Mouse (Mus musculus) limb, embryonic 13.5 days (tissue): ENCODE measurements around the gene Mmp15. TPM values are rescaled to one million over a fixed set of nuclear protein-coding genes. Genes with fewer than 3 reads are reported as not detected.

Experiments
- ATAC-seq: fragments of 200-750 bp; cut with Nextera tagmentation; 2 replicates; pipeline ENCODE4 v1.8.0; 2017; ENCODE audit warnings: low read depth, moderate number of reproducible peaks, moderate TSS enrichment; ENCODE audit not compliant: low FRiP score
- H3K27ac ChIP-seq: fragments of 300-500 bp; sonication (generic); 2 replicates; pipeline ENCODE4 v1.5.1; 2015; ENCODE audit warnings: inconsistent platforms, mild to moderate bottlenecking, moderate library complexity
- H3K27me3 ChIP-seq: fragments of 300-500 bp; sonication (generic); 2 replicates; pipeline ENCODE4 v1.6.1; 2015; ENCODE audit warnings: mild to moderate bottlenecking, inconsistent platforms
- H3K36me3 ChIP-seq: fragments of 300-500 bp; sonication (generic); 2 replicates; pipeline ENCODE4 v1.6.1; 2015; ENCODE audit warnings: inconsistent platforms, mild to moderate bottlenecking, moderate library complexity
- H3K4me1 ChIP-seq: fragments of 300-500 bp; sonication (generic); 2 replicates; pipeline ENCODE4 v1.6.1; 2015; ENCODE audit warnings: inconsistent platforms
- H3K4me2 ChIP-seq: fragments of 300-500 bp; sonication (generic); replicated peaks from 2 replicates; pipeline ENCODE4 v1.6.1; 2015; ENCODE audit warnings: inconsistent platforms, mild to moderate bottlenecking, moderate library complexity
- H3K4me3 ChIP-seq: fragments of 300-500 bp; sonication (generic); 2 replicates; pipeline ENCODE4 v1.5.1; 2015; ENCODE audit warnings: moderate library complexity, mild to moderate bottlenecking, inconsistent platforms
- H3K9ac ChIP-seq: fragments of 300-500 bp; sonication (generic); 2 replicates; pipeline ENCODE4 v1.6.1; 2015; ENCODE audit warnings: mild to moderate bottlenecking, inconsistent platforms
- H3K9me3 ChIP-seq: fragments of 300-500 bp; sonication (generic); 2 replicates; pipeline ENCODE4 v1.6.1; 2016; ENCODE audit warnings: inconsistent platforms
- WGBS: fragments of 180-500 bp; shearing (Covaris S2); methylation state at CpG from one replicate; pipeline ENCODE4 v1.1.7; 2015; 5-methylcytosine and 5-hydroxymethylcytosine counted together
- polyA plus RNA-seq: library from polyadenylated mRNA; unstranded; fragments of >200 nt; fragmentation: Nextera tagmentation; extraction: Ambion mirVana; gene quantifications from 2 replicates; pipeline ENCODE4 v1.2.1, GENCODE M21; 2015

The Mmp15 gene
- 7.7 and 9.2 TPM in 2 replicates for polyA plus RNA-seq

DNA sequence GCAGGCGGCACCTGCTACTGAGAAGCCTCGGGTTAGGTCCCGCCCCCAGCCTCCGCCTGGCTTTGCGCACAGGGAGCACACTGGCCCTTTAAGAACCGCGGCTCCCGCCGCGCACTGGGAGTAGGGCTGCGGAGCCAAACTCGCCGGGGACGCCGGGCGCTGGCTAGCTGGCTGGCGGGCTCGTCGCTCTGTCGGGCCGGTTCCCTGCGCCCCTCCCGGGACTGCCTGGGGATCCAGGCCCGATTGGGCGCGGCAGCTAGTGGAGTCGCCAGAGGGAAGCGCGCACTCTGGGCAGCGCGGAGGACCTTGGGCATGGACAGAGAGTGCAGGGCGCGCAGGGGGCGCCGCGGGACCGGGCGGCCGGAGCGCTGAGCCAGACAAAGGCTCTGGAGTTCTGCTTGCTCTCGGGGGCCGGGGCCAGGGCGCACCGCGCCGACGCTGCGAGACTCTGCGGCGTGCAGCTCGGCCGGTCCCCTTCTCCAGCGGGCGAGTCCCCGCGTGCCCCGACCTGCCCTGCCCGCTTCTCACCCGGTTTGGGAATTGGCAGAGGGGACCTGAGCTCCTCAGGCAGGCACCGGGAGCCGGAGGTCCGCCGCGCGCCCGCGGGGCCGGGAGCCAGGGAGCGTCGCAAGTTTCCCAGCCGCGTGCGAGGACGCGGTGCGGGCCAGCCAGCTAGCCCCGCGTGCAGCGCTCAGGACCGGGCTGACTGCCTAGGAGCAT is at the start of gene Mmp15:
TSS of gene Mmp15 (plus strand) at position 118 of the 720 bp plus-strand sequence.
- Histone ChIP-seq H3K4me3 (peak within 1 kb of the TSS; percentile 74), H3K27ac (peak within 1 kb of the TSS; percentile 52; the same call in 1 of the 2 replicates), H3K9ac (peak within 1 kb of the TSS; percentile 80), H3K9me3 (no peaks in the 10 kb centered on the region), H3K27me3 (peaks cover 35% of the 10 kb centered on the region), H3K36me3 (no peaks in the 10 kb centered on the region), H3K4me2 (peak within 1 kb of the TSS; percentile 99), H3K4me1 (peaks cover 42% of the 10 kb centered on the region)
- peak; percentile 55 for ATAC-seq
- under 1% methylated on average over 77 of the region's 80 CpGs for WGBS

DNA sequence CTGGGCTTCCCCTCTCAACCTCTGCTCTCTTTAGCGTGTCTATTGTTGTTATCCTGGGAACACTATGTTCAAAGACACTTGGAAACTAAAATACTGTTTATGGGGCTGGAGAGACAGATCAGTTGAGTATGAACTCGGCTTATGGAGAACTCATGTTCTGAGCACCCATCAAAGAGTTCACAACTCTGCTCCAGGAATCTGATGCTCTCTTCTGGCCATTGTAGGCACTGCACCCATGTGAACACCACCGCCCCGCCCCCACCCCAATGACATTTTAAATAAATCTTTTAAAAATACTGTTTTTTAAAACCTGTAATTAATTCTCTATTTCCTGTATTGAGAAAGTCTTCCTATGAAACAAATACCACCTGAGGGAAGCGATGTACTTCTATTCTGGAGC is 49.7 kb upstream of the Mmp15 start:
- Histone ChIP-seq H3K27me3 (no peaks in the 10 kb centered on the region), H3K4me1 (no peaks in the 10 kb centered on the region), H3K36me3 (no peaks in the 10 kb centered on the region), H3K4me3 (no peak overlapping the region), H3K9me3 (no peaks in the 10 kb centered on the region), H3K9ac (no peak overlapping the region), H3K4me2 (no peak overlapping the region), H3K27ac (no peak overlapping the region)
- ATAC-seq = no peak
- 16% methylated on average over 5 of the region's 5 CpGs for WGBS

DNA sequence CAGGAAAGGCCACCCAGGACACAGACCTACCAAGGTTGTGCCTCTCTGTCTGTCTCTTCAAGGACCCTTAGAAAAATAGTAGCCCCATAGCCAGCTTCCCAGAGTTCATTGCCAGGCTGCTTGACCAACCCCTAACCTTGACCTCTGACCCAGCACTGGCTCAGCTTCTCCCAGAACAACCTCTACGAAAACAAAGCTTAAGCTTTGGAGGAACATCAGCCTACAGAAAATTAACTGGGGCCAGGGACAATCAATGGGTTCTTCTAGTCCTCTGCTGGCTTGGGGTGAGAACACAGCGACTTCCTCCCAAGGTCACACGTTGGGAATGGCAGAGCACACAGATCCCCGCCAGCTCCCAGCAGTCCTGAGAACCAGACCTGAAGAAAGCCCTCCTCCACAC is 46.5 kb upstream of the Mmp15 start:
- Histone ChIP-seq H3K4me3 (no peak overlapping the region), H3K27me3 (no peaks in the 10 kb centered on the region), H3K9me3 (no peaks in the 10 kb centered on the region), H3K4me1 (no peaks in the 10 kb centered on the region), H3K27ac (no peak overlapping the region), H3K9ac (no peak overlapping the region), H3K4me2 (no peak overlapping the region), H3K36me3 (no peaks in the 10 kb centered on the region)
- 64% methylated on average over 4 of the region's 4 CpGs for WGBS
- ATAC-seq = no peak

DNA sequence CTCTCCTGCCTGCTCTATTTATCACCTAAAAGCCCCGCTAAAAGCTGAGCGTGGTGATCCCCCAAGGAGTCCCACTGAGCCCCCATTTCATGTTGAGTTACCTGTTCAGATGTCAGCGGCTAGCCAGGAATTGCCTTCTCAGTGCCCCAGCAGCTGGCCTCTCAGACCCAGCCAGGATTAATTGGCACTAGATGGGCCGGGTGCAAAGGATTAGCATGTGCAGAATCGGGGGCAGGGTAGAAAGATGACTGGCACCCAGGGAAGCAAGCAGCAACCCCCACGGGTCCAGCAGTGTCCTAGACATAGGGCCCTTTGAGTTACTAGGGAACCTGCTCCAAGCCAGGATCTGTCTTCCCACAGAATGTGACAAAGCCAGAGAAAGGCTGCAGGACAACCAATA is 45.6 kb upstream of the Mmp15 start, which contains the start of gene Cngb1:
TSS of gene Cngb1 (minus strand) at position 155 of the 400 bp plus-strand sequence.
- H3K4me1 ChIP-seq = no peaks in the 10 kb centered on the region
- no peak within 1 kb of the TSS for H3K4me3 ChIP-seq
- 32% methylated on average over 6 of the region's 6 CpGs for whole genome bisulfite sequencing
- H3K4me2 ChIP-seq = no peak within 1 kb of the TSS
- H3K36me3 ChIP-seq = no peaks in the 10 kb centered on the region
- no peaks in the 10 kb centered on the region for H3K27me3 ChIP-seq
- ATAC-seq = no peak
- no peaks in the 10 kb centered on the region for H3K9me3 ChIP-seq
- no peak within 1 kb of the TSS for H3K9ac ChIP-seq
- no peak within 1 kb of the TSS for H3K27ac ChIP-seq

DNA sequence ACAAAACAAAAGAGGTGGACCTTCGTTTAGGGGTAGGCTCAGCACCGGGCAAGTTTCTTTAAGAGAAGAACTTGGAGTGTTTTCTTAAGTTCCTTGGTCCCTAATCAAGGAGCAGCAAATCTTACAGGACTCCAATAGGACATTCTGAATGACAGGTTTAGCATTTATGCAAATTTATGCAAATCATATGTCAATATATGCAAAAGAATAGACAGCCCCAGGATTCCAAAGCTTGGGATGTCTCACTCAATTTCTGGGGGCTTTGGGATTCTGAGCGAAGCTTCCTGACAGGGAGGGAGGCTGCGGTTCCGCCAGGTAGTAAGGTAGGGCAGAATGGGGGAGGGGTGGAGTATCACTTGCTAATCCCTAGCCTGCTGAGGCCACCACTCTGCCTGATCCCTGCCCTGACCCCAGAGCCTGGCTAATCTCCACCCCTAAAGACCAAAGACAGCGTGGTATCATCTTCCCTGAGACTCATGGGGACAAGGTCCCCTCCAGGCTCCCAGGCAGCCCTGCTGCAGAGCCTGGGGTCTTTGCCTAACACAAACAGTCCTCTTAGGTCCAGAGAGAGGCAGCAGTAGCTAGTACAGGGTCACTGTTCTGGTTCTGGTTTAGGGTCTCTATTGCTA is 41.6 kb upstream of the Mmp15 start, which contains the start of gene Tepp:
TSS of gene Tepp (plus strand) at position 225 of the 629 bp plus-strand sequence.
- no peak within 1 kb of the TSS for H3K4me2 ChIP-seq
- H3K27ac ChIP-seq = no peak within 1 kb of the TSS
- no peaks in the 10 kb centered on the region for H3K27me3 ChIP-seq
- no peaks in the 10 kb centered on the region for H3K4me1 ChIP-seq
- no peaks in the 10 kb centered on the region for H3K9me3 ChIP-seq
- WGBS = 33% methylated on average over 6 of the region's 6 CpGs
- H3K9ac ChIP-seq = no peak within 1 kb of the TSS
- no peak for ATAC-seq
- no peaks in the 10 kb centered on the region for H3K36me3 ChIP-seq
- no peak within 1 kb of the TSS for H3K4me3 ChIP-seq

DNA sequence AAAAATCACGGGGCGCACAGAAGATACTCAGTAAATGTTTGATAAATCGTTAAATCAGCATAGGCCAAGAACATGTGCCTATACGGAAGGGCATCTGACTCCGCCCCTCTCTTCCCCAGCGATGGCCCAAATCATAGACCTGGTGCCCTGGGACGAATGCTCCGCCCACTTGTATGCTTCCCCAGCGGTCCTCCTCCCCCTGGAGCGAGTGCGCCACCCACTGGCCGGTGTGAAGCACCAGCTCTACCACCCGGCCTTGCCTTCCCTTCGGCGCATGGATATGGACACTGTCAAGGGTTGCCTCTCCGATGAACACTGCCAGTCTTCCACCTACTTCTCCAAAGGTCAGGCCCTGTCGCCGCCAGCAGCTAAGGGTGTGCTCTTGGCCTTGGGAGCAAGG is 39.2 kb upstream of the Mmp15 start:
- Histone ChIP-seq H3K36me3 (no peaks in the 10 kb centered on the region), H3K4me2 (no peak overlapping the region), H3K9me3 (no peaks in the 10 kb centered on the region), H3K9ac (no peak overlapping the region), H3K27me3 (no peaks in the 10 kb centered on the region), H3K4me3 (no peak overlapping the region), H3K4me1 (no peaks in the 10 kb centered on the region), H3K27ac (no peak overlapping the region)
- no peak for ATAC-seq
- 75% methylated on average over 18 of the region's 18 CpGs for WGBS

DNA sequence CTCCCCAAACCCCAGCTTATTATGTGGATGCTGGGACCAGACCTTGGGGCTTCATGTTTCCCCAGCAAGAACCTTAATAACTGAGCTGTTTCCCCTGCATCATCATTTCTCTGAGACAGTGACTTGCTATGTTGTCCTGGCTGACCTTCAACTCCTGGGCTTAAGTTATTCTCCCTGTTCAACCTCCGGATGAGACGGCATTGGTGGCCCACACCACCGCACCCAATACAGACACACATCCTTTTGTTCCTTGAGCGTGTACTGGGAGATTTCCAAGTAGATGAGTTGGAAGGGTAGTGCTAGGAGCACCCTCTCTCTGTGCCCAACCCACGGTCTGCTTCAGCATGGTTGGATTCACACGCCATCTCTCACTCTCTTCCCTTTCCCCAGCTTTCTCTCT is 38.2 kb upstream of the Mmp15 start:
- WGBS = 94% methylated on average over 6 of the region's 6 CpGs
- Histone ChIP-seq H3K4me1 (no peaks in the 10 kb centered on the region), H3K27ac (no peak overlapping the region), H3K4me2 (no peak overlapping the region), H3K27me3 (no peaks in the 10 kb centered on the region), H3K9ac (no peak overlapping the region), H3K36me3 (no peaks in the 10 kb centered on the region), H3K9me3 (peaks cover 4% of the 10 kb centered on the region; the same call in 1 of the 2 replicates), H3K4me3 (no peak overlapping the region)
- no peak for ATAC-seq

DNA sequence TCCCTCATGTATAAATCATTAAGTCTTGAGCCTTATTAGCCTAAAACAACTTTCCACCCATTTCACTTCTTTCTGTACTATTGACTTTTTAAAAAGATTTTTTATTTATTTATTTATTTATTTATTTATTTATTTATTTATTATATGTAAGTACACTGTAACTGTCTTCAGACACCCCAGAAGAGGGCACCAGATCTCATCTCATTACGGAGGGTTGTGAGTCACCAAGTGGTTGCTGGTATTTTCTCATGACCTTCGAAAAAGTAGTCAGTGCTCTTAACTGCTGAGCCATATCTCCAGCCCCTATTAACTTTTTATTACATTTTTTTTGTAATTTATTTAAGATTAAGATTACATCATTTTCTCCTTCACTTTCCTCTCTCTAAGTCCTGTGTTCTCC is 37.4 kb upstream of the Mmp15 start:
- Histone ChIP-seq H3K9me3 (peaks cover 4% of the 10 kb centered on the region; the same call in 1 of the 2 replicates), H3K36me3 (no peaks in the 10 kb centered on the region), H3K4me2 (no peak overlapping the region), H3K9ac (no peak overlapping the region), H3K27ac (no peak overlapping the region), H3K27me3 (peaks cover 4% of the 10 kb centered on the region), H3K4me1 (peaks cover 2% of the 10 kb centered on the region; the same call in 1 of the 2 replicates), H3K4me3 (no peak overlapping the region)
- 74% methylated on average over 2 of the region's 2 CpGs for WGBS
- no peak for ATAC-seq

DNA sequence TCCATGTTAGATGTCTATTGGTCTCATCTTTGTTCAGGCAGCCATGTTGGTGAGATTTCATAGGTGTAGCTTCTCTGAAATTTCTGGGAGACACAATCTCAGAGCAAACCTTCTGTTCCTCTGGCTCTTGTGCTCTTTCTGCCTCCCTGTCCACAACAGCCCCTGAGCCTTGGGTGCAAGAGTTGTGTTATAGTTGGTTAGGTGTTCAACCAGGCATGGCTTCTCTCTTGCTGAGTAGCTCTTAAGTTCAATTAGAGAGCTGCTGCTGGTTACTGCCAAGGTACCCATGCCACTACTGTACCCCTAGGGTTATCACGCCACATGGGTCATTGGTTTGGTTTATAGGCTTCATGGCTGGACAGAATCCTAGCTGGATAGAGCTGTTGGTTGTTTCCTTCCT is 36.7 kb upstream of the Mmp15 start:
- Histone ChIP-seq H3K36me3 (no peaks in the 10 kb centered on the region), H3K4me1 (peaks cover 9% of the 10 kb centered on the region), H3K9ac (no peak overlapping the region), H3K4me3 (no peak overlapping the region), H3K9me3 (peaks cover 4% of the 10 kb centered on the region; the same call in 1 of the 2 replicates), H3K4me2 (no peak overlapping the region), H3K27ac (no peak overlapping the region), H3K27me3 (peaks cover 7% of the 10 kb centered on the region)
- 91% methylated on average over 1 of the region's 1 CpGs for WGBS
- no peak for ATAC-seq

DNA sequence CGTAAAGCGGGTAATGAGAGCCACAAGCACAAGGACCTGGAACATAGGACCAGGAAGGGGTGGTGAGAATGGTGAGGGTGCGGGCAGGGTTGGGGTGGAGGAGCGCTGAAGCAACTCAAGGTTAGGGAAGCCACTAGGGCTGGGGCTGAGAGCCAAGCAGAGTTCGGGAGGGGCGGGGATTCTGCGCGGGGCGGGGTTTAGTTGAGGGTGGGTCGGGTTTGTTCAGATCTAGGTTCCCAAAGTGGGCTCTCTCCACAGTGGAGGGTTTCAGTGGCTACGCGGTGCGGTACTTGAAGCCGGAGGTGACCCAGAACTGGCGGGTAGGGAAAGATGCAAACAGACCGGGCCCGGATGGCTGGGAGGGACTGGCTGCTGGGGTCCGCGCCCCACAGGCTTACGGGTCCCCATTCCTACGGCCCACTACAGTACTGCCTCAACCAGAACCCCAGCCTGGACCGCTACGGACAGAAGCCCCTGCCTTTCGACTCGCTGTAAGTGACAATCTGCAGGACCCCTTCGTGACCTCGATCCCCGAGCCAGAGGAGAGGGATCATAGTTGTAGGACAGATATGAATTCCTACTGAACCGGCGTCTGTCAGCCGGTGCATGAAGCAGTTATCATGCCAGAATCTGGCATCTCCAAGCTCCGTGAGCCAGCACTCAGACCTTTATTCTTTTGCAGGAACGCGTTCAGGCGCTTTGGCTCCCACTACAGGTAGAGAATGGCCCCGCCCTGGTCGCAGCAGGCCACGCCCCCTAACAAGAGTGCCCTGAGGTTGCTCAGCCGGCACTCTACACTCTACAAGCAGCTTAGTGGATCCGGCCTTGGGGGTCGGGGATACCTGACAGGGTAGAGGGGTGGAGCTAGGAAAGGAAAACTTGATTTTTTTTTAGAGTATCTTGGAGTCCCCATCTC is 31.6 kb upstream of the Mmp15 start:
- peaks cover 11% of the 10 kb centered on the region for H3K27me3 ChIP-seq
- peak overlapping the region; percentile 50 for H3K4me3 ChIP-seq
- WGBS = 2% methylated on average over 41 of the region's 41 CpGs
- peak; percentile 64 for ATAC-seq
- peaks cover 4% of the 10 kb centered on the region; the same call in 1 of the 2 replicates for H3K9me3 ChIP-seq
- no peak overlapping the region for H3K27ac ChIP-seq
- peaks cover 18% of the 10 kb centered on the region for H3K36me3 ChIP-seq
- peaks cover 36% of the 10 kb centered on the region for H3K4me1 ChIP-seq
- H3K4me2 ChIP-seq = peak overlapping the region; percentile 95
- H3K9ac ChIP-seq = peak overlapping the region; percentile 65

DNA sequence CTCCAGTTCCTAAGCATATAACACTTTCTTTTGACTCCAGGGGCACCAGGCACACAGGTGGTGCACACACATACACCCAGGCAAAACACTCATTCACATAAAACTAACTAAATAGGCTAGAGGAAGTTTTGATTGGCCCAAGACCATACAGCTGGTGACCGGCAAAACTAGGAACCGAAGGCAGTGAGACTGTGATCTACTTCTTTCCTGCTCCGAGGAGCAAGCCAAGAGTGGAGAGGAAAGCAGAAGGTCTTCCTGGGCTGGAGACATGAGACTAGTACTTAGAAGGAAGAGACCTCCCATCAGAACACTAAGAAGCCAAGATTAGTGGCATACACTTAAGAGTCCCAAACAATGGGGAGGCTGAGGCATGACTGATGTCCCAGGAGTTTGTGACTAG is 28.9 kb upstream of the Mmp15 start:
- Histone ChIP-seq H3K4me3 (no peak overlapping the region), H3K4me2 (no peak overlapping the region), H3K9me3 (peaks cover 1% of the 10 kb centered on the region; the same call in 1 of the 2 replicates), H3K27me3 (peaks cover 11% of the 10 kb centered on the region), H3K4me1 (peaks cover 41% of the 10 kb centered on the region), H3K9ac (no peak overlapping the region), H3K27ac (no peak overlapping the region), H3K36me3 (peaks cover 45% of the 10 kb centered on the region)
- no peak; the same call in 1 of the 2 replicates for ATAC-seq
- 39% methylated on average over 3 of the region's 3 CpGs for WGBS

DNA sequence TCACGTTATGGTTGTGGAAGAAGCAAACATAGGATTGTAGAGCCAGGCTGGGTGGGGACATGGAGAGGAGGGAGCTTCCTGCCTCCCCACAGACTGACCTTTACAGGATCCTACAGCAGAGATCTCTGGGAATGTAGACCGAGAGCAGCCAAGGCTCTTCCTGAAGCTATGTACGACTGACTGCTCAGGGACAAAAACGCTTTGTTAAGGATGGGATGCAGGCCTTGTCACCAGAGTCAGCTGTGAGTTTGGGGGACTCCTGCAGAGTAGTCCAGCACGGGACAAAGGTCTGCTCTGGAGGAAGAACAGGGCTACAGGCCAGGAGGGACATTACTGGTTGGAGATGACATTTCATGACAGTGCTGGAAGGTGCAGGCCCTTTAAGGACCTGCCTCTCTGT is 27.4 kb upstream of the Mmp15 start:
- Histone ChIP-seq H3K4me3 (no peak overlapping the region), H3K4me2 (no peak overlapping the region), H3K9me3 (no peaks in the 10 kb centered on the region), H3K27ac (no peak overlapping the region), H3K4me1 (peaks cover 42% of the 10 kb centered on the region), H3K36me3 (peaks cover 60% of the 10 kb centered on the region), H3K27me3 (peaks cover 8% of the 10 kb centered on the region), H3K9ac (no peak overlapping the region)
- no peak for ATAC-seq
- 72% methylated on average over 5 of the region's 5 CpGs for WGBS
